Mouse (Mus musculus) hindbrain, embryonic 15.5 days (tissue): ENCODE measurements at regions not wholly inside any gene's neighbourhood (a gene's known extent, or its start where the extent isn't known, plus 50 kb on each side); places are given as distances from the start of the nearest gene placed in this dataset.

Experiments used
- ATAC-seq: fragments of 200-750 bp; cut with Nextera tagmentation; 2 replicates; pipeline ENCODE4 v1.8.0; 2017; ENCODE audit warnings: low read depth, moderate number of reproducible peaks, moderate TSS enrichment; ENCODE audit not compliant: low FRiP score
- H3K27ac ChIP-seq: fragments of 300-500 bp; sonication (generic); replicated peaks from 2 replicates; pipeline ENCODE4 v1.5.1; 2015; ENCODE audit warnings: mild to moderate bottlenecking, inconsistent platforms
- H3K27me3 ChIP-seq: fragments of 300-500 bp; sonication (generic); 2 replicates; pipeline ENCODE4 v1.6.1; 2015; ENCODE audit warnings: control low read depth, inconsistent platforms
- H3K36me3 ChIP-seq: fragments of 300-500 bp; sonication (generic); 2 replicates; pipeline ENCODE4 v1.6.1; 2015; ENCODE audit warnings: control low read depth, inconsistent platforms
- H3K4me1 ChIP-seq: fragments of 300-500 bp; sonication (generic); replicated peaks from 2 replicates; pipeline ENCODE4 v1.6.1; 2015; ENCODE audit warnings: control low read depth, inconsistent platforms
- H3K4me2 ChIP-seq: fragments of 300-500 bp; sonication (generic); 2 replicates; pipeline ENCODE4 v1.6.1; 2015; ENCODE audit warnings: moderate library complexity, mild to moderate bottlenecking, inconsistent platforms
- H3K4me3 ChIP-seq: fragments of 300-500 bp; sonication (generic); 2 replicates; pipeline ENCODE4 v1.5.1; 2015; ENCODE audit warnings: mild to moderate bottlenecking, inconsistent platforms
- H3K9ac ChIP-seq: fragments of 300-500 bp; sonication (generic); 2 replicates; pipeline ENCODE4 v1.6.1; 2015; ENCODE audit warnings: inconsistent platforms
- H3K9me3 ChIP-seq: fragments of 300-500 bp; sonication (generic); 2 replicates; pipeline ENCODE4 v1.6.1; 2016; ENCODE audit warnings: control low read depth, inconsistent platforms
- WGBS: fragments of 180-500 bp; shearing (Covaris S2); methylation state at CpG from one replicate; pipeline ENCODE4 v1.1.7; 2015; 5-methylcytosine and 5-hydroxymethylcytosine counted together

DNA sequence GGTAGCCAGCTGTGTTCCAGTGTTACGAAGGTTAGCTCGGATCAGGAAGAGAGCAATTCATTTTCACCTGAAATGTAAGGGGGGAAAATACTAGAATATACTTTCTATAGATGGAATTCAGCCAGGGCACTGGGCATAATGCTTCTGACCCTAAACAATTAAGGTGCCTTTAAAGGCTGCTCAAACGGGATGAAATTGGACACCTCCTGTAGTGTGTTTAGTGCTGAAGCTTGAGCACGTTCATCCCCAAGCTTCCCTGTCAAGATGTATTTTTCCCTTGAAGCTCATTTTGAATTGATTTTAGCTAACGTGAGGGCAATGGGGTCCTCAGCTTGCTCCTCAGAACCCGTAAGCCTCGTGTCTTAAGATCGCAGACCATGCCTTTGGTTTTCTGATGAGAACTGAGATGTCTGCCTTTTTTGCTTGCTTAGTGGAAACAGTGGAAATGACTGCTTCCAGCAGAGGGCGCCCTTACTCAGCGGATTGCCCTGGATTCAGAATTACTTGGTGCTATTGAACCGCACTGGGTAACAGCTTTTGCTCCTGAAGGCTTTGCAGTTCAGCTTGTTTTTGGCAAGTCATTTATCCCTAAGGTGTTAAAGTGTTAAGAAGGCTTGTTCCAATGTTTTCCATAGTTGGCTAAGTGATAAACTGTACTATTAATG lies 74.6 kb upstream of the Fermt1 start:
- peak; percentile 81; the same call in 1 of the 2 replicates for ATAC-seq
- H3K9me3 ChIP-seq: no peaks in the 10 kb centered on the region
- no peak overlapping the region for H3K9ac ChIP-seq
- H3K4me1 ChIP-seq: no peaks in the 10 kb centered on the region
- peak overlapping the region; percentile 39 for H3K4me2 ChIP-seq
- no peaks in the 10 kb centered on the region for H3K36me3 ChIP-seq
- no peak overlapping the region for H3K4me3 ChIP-seq
- no peaks in the 10 kb centered on the region for H3K27me3 ChIP-seq
- WGBS: 25% methylated on average over 11 of the region's 11 CpGs
- H3K27ac ChIP-seq: no peak overlapping the region

DNA sequence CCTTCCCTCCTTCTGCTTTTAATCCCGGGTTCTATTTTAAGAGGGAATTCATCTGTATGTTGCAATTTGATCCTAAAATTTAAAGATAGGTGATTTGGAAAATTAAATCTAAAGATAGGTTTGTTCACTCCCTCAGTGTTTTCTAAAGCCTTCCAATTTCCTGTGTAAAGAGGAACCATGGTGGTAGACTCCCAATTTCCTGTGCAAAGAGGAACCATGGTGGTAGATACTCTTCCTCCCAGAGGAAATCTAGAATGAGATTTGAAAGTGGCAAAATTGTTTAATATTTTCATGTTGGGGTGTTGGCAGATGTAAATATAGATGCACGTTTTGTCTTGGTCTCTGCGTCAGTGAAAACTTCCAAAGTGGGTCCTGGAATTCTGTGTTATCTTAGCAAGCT lies 75.5 kb upstream of the Fermt1 start:
- H3K36me3 ChIP-seq: no peaks in the 10 kb centered on the region
- H3K27me3 ChIP-seq: no peaks in the 10 kb centered on the region
- H3K9ac ChIP-seq: no peak overlapping the region
- no peak overlapping the region for H3K4me3 ChIP-seq
- H3K4me1 ChIP-seq: no peaks in the 10 kb centered on the region
- WGBS: 92% methylated on average over 3 of the region's 3 CpGs
- ATAC-seq: no peak
- H3K27ac ChIP-seq: no peak overlapping the region
- no peaks in the 10 kb centered on the region for H3K9me3 ChIP-seq
- no peak overlapping the region for H3K4me2 ChIP-seq

- H3K9ac ChIP-seq: no peak overlapping the region
- H3K27me3 ChIP-seq: no peaks in the 10 kb centered on the region
- H3K4me3 ChIP-seq: no peak overlapping the region
- no peak overlapping the region for H3K27ac ChIP-seq
- no peaks in the 10 kb centered on the region for H3K9me3 ChIP-seq
- WGBS: 75% methylated on average over 2 of the region's 2 CpGs
- H3K4me2 ChIP-seq: no peak overlapping the region
- ATAC-seq: no peak
- no peaks in the 10 kb centered on the region for H3K36me3 ChIP-seq
- no peaks in the 10 kb centered on the region for H3K4me1 ChIP-seq
These were observed 81.3 kb upstream of the Fermt1 start for GRCm38 (mm10) chr2:133027038-133027437.

- no peaks in the 10 kb centered on the region for H3K36me3 ChIP-seq
- H3K4me1 ChIP-seq: no peaks in the 10 kb centered on the region
- no peak overlapping the region for H3K9ac ChIP-seq
- no peaks in the 10 kb centered on the region for H3K9me3 ChIP-seq
- 87% methylated on average over 3 of the region's 3 CpGs for WGBS
- no peak overlapping the region for H3K4me2 ChIP-seq
- H3K27ac ChIP-seq: no peak overlapping the region
- no peak for ATAC-seq
- H3K4me3 ChIP-seq: no peak overlapping the region
- H3K27me3 ChIP-seq: no peaks in the 10 kb centered on the region
These were observed 89.7 kb upstream of the Fermt1 start for GRCm38 (mm10) chr2:133035421-133035820.

GRCm38 (mm10) chr2:133040708-133041107 lies 95.0 kb upstream of the Fermt1 start:
- Histone ChIP-seq H3K9ac (no peak overlapping the region), H3K4me3 (no peak overlapping the region), H3K9me3 (no peaks in the 10 kb centered on the region), H3K36me3 (no peaks in the 10 kb centered on the region), H3K4me1 (no peaks in the 10 kb centered on the region), H3K4me2 (no peak overlapping the region), H3K27me3 (no peaks in the 10 kb centered on the region), H3K27ac (no peak overlapping the region)
- 95% methylated on average over 1 of the region's 1 CpGs for WGBS
- no peak for ATAC-seq

GRCm38 (mm10) chr2:133077698-133078356 lies 132.1 kb upstream of the Fermt1 start:
- no peaks in the 10 kb centered on the region for H3K4me1 ChIP-seq
- WGBS: 80% methylated on average over 11 of the region's 11 CpGs
- no peak overlapping the region for H3K4me2 ChIP-seq
- H3K27ac ChIP-seq: no peak overlapping the region
- H3K9me3 ChIP-seq: no peaks in the 10 kb centered on the region
- ATAC-seq: peak; percentile 61; the same call in 1 of the 2 replicates
- H3K4me3 ChIP-seq: no peak overlapping the region
- H3K9ac ChIP-seq: no peak overlapping the region
- H3K27me3 ChIP-seq: no peaks in the 10 kb centered on the region
- H3K36me3 ChIP-seq: no peaks in the 10 kb centered on the region

DNA sequence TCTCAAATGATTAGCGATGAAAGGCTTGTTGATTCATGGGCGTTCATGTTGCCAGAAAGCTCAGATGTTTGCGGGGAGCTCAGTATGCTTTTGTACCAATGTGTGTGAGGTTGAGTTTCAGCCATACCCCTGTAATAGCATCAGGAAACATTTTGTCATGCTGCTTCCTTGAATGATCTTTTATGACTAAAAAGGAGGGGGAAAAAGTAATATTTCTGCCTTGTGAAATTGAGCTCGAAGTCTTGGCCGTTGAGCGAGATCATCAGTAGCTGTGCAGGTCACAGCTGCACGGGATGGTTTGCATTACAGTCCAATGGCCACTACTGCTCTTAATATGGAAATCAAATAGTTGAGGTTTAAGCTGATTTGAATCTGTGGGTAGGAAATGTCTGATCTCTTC lies 145.3 kb upstream of the Fermt1 start:
- Histone ChIP-seq H3K4me3 (no peak overlapping the region), H3K9ac (no peak overlapping the region), H3K36me3 (no peaks in the 10 kb centered on the region), H3K9me3 (no peaks in the 10 kb centered on the region), H3K4me1 (no peaks in the 10 kb centered on the region), H3K27me3 (no peaks in the 10 kb centered on the region), H3K4me2 (no peak overlapping the region), H3K27ac (no peak overlapping the region)
- 87% methylated on average over 7 of the region's 7 CpGs for WGBS
- no peak for ATAC-seq

GRCm38 (mm10) chr2:133113642-133114041 lies 167.9 kb upstream of the Fermt1 start:
- ATAC-seq: peak; percentile 30; the same call in 1 of the 2 replicates
- H3K36me3 ChIP-seq: no peaks in the 10 kb centered on the region
- no peaks in the 10 kb centered on the region for H3K27me3 ChIP-seq
- WGBS: 28% methylated on average over 10 of the region's 10 CpGs
- no peaks in the 10 kb centered on the region for H3K4me1 ChIP-seq
- no peak overlapping the region for H3K4me3 ChIP-seq
- no peaks in the 10 kb centered on the region for H3K9me3 ChIP-seq
- no peak overlapping the region for H3K9ac ChIP-seq
- H3K27ac ChIP-seq: no peak overlapping the region
- no peak overlapping the region for H3K4me2 ChIP-seq

DNA sequence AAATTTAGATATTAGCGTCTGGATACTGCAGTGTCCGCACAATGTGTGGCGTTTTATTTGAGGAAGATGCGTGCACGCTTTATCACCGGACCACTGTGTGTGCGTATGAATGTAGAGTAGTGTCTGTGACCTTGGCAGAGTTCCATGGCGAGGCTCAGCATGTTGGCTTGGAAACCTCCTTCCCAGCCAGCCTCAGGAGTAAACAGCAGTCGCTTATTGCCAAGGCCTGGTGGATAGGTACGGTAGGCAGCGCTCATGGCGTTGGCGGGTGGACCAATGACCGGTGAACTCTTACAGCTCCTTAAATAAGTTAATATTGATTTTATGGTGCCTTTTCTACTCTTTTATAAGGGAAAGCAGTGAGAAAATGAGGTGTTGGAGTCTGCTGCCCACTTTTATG lies 172.9 kb upstream of the Fermt1 start:
- no peak for ATAC-seq
- no peak overlapping the region for H3K9ac ChIP-seq
- no peaks in the 10 kb centered on the region for H3K9me3 ChIP-seq
- no peaks in the 10 kb centered on the region for H3K27me3 ChIP-seq
- H3K4me3 ChIP-seq: no peak overlapping the region
- H3K27ac ChIP-seq: no peak overlapping the region
- H3K36me3 ChIP-seq: no peaks in the 10 kb centered on the region
- 86% methylated on average over 14 of the region's 14 CpGs for WGBS
- no peaks in the 10 kb centered on the region for H3K4me1 ChIP-seq
- no peak overlapping the region for H3K4me2 ChIP-seq

DNA sequence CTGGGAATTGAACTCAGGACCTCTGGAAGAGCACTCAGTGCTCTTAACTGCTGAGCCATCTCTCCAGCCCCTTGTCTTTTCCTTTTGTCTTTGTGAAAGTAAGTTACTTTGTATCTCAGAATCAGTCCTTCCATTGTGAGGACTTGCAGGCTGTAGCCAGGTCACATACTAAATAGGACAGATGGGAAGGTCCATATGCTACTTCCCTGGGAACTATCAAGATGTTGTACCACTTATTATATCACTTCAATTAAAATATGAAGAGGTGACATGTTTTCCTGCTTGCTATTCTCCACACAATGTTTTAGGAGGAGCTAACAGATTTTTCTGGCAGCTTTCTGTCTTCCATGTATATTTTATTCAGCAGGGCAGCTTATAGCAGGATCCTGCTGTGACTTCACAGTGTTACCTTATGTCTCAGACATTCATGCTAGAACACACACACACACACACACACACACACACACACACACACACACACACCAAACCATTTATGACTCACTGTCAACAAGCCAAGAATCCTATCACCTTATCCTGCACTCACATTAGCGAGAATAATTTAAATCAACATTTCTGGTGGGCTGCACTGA lies 179.6 kb upstream of the Fermt1 start:
- no peak for ATAC-seq
- 85% methylated on average over 1 of the region's 1 CpGs for WGBS

DNA sequence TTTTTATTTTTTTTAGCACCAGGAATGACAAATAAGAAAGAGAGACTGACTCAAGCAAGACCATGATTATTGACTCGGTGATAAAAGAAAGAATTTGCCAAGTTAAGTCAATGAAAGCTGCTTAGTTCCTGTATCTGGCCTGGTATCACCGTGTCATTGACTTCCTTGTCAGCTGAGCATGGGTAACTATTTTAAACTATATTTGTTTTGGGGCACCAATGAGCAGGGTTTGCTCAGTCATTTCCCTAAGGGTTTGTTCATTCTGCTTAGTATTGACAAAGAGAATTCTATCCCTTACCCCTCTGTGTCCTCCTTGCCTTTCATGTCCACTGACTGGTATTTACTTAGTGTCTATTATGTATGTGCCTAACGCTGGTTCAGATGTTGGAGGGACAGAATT lies 189.2 kb upstream of the Fermt1 start:
- Histone ChIP-seq H3K27ac (no peak overlapping the region), H3K9ac (no peak overlapping the region), H3K4me2 (no peak overlapping the region), H3K4me3 (no peak overlapping the region), H3K9me3 (no peaks in the 10 kb centered on the region), H3K4me1 (no peaks in the 10 kb centered on the region), H3K36me3 (no peaks in the 10 kb centered on the region), H3K27me3 (no peaks in the 10 kb centered on the region)
- no peak for ATAC-seq
- 82% methylated on average over 3 of the region's 3 CpGs for WGBS

More for the DNA sequence above, 179.6 kb upstream of the Fermt1 start:
- Histone ChIP-seq H3K4me3 (no peak overlapping the region), H3K27ac (no peak overlapping the region), H3K9ac (no peak overlapping the region), H3K4me1 (no peaks in the 10 kb centered on the region), H3K9me3 (no peaks in the 10 kb centered on the region), H3K36me3 (no peaks in the 10 kb centered on the region), H3K27me3 (no peaks in the 10 kb centered on the region), H3K4me2 (no peak overlapping the region)

DNA sequence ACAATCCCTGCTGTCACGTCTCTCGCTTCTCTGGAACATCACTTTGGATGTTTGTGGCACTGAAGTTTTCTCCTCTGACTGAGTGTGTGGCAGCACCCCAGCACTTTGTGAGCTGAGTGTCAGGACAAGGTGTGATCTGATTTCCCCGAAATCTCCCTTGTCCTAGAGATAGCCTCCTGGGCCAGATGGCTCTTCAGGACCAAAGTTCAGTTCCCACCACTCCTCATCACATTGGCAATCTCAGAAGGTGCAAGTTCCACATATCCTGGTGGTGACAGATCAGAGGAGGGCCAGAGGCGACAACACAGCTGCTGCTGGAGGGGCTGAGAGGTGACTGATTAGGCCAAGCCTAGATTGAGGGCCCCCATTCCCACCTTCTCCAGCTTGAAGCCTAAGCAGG lies 193.2 kb upstream of the Fermt1 start:
- Histone ChIP-seq H3K36me3 (no peaks in the 10 kb centered on the region), H3K9ac (no peak overlapping the region), H3K4me2 (no peak overlapping the region)

More for the DNA sequence above, 193.2 kb upstream of the Fermt1 start:
- WGBS: 95% methylated on average over 4 of the region's 4 CpGs
- Histone ChIP-seq H3K27ac (no peak overlapping the region), H3K4me3 (no peak overlapping the region), H3K9me3 (no peaks in the 10 kb centered on the region), H3K27me3 (no peaks in the 10 kb centered on the region), H3K4me1 (no peaks in the 10 kb centered on the region)
- no peak for ATAC-seq
